Mouse (Mus musculus): ENCODE measurements around the gene Zfp956.

Gene Zfp956

DNA sequence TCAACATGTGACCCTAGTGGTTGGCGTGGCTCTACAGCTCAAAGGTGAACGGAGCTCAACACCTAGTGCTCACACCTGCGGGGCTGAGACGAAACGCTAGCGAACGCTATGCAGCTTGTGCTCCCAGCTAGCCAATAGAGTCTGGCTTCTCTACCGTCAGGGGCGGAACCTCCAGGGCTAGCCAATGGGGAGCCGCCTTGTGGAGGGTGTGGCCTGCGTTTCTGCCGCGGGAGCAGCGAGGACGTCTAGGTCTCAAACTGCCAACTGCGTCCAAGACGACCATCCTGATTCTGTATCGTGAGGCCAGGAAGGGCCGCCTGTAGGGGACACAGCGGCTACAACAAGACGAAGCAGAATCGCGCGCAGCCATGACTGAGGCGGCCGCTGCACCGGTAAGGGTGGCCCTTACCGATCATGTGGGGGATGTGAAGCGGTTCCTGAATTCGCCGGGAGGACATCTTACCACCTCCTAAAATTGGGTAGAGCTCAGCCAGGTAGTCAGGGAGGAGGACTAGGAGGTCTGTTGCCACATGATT, at the start of gene Zfp956:
TSS of gene Zfp956 (plus strand) at position 200 of the 536 bp plus-strand sequence.
- in situ Hi-C loops (cut with MboI) = no loop called here

- in situ Hi-C loops (cut with MboI) = no loop called here
Measured at GRCm38 (mm10) chr6:47903587-47903986, 49.6 kb upstream of the Zfp956 start.

DNA sequence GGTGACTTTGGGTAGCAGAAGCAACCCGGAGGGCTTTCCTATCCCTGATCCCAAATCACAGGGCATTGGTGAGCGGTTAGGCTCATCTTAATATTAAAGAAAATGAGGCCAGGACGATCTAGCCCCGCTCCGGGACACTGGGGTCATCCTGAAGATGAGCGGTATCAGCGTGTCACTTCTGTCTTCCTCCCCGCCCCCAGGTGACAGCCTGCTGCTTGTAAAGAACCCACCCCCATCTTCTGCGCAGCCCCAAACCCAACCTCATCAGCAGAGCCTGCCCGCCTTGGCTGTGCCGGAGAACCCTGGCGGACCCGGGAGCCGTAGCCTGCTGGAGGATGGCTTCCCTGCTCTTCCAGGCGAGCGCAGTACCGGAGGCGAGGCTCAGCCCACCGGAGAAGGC, 48.8 kb upstream of the Zfp956 start:
- in situ Hi-C loops (cut with MboI) = no loop called here

DNA sequence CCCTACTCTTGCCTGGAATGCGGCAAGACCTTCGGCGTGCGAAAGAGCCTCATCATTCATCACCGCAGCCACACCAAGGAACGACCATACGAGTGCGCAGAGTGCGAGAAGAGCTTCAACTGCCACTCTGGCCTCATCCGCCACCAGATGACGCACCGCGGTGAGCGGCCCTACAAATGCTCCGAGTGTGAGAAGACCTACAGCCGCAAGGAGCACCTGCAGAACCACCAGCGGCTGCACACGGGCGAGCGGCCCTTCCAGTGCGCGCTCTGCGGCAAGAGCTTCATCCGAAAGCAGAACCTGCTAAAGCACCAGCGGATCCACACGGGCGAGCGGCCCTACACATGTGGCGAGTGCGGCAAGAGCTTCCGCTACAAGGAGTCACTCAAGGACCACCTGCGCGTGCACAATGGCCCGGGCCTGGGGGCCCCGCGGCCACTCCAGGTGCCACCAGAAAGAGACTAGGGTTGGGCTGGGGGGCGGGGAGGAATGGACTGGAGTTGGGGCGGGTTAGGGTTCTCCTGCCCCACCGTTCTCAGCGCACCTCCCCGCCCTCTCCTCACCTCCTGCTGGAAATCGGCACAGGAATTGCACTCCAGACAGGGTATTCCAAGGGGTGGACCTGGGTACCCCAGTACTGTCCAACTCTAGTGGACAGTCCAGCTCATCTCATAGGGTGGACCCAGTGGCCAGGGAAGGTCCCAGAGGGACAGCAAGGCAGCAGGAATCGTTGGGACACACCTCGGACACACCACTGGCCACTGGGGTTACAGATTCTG, 48.1 kb upstream of the Zfp956 start:
- in situ Hi-C loops (cut with MboI) = no loop called here

GRCm38 (mm10) chr6:47906326-47906725, 46.9 kb upstream of the Zfp956 start:
- in situ Hi-C loops (cut with MboI) = no loop called here

DNA sequence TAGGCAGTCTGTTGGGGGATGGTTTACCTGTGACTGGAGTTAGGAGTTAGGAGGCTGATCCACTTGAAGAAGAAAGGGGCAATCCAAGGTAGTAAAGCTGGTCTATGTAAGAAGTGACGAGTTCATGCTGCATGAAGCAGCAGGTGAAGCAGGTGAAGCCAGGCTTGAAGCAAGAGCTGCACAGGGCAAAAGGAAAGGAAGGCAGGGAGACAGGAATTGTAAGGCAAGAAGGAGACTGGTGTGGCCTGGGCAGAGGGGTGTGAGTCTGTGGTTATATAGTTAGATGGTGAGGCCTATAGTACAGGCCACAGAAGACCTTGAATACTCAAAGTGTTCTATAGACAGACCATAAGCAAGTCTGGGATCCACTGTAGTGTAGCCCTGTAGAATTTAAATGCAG, 44.2 kb upstream of the Zfp956 start:
- in situ Hi-C loops (cut with MboI) = no loop called here

DNA sequence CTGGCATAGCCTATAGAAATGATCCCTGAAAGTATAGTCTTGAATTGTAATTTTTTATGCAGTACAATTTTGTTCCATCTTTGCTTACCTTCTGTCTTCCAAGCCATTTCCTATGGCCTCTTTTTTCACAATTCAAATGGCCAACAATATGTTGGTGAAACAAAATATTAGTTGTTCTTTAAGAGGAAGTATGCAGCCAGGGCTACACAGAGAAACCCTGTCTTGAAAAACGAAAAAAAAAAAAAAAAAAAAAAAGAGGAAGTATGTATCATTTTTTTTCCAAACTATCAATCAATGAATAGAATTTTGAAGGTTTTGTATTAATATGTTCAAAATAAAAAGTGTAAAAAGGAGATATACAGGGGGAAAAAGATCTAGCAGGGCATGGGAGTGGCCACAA, 41.5 kb upstream of the Zfp956 start:
- in situ Hi-C loops (cut with MboI) = no loop called here

DNA sequence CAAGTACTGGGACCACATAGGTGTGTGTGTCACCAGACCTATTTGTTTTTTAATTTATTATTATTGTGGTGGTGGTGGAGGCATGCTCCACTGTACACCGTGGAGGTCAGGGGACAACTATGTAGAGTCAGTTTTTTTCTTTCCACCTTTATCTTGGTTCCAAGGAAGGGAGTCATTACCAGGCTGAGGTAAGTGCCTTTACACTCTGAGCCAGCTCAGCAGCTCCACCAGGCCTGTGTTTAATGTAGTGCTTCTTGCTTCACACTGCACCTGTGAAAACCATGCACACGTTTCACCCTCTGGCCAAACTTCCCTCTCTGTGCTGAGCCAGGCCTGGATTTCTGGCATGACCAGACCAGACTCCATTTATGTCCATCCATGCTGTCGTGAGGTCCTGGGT, 40.2 kb upstream of the Zfp956 start:
- in situ Hi-C loops (cut with MboI) = no loop called here

DNA sequence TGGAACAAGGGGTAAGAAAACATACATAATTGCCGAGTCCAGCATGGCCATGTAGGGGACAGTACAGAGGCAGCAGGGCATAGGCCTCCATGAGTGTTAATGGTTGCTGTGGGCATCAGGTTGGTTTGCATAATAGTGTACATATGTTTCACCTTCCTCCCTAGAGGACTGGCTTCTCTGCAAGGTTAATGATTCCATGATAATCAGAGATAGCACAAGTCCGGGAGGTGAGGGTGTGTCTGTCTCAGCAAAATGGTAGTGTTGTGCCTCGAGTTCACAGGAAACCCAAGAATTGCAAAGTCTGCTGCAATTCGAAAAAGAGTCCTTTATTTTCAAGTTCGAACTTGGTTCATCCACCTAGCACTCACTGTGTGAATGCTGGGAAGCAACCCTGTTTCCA, 36.1 kb upstream of the Zfp956 start:
- in situ Hi-C loops (cut with MboI) = no loop called here

- in situ Hi-C loops (cut with MboI) = no loop called here
Measured at GRCm38 (mm10) chr6:47918768-47919274, 34.4 kb upstream of the Zfp956 start.

- in situ Hi-C loops (cut with MboI) = no loop called here
Measured at GRCm38 (mm10) chr6:47919646-47920446, 33.3 kb upstream of the Zfp956 start.

DNA sequence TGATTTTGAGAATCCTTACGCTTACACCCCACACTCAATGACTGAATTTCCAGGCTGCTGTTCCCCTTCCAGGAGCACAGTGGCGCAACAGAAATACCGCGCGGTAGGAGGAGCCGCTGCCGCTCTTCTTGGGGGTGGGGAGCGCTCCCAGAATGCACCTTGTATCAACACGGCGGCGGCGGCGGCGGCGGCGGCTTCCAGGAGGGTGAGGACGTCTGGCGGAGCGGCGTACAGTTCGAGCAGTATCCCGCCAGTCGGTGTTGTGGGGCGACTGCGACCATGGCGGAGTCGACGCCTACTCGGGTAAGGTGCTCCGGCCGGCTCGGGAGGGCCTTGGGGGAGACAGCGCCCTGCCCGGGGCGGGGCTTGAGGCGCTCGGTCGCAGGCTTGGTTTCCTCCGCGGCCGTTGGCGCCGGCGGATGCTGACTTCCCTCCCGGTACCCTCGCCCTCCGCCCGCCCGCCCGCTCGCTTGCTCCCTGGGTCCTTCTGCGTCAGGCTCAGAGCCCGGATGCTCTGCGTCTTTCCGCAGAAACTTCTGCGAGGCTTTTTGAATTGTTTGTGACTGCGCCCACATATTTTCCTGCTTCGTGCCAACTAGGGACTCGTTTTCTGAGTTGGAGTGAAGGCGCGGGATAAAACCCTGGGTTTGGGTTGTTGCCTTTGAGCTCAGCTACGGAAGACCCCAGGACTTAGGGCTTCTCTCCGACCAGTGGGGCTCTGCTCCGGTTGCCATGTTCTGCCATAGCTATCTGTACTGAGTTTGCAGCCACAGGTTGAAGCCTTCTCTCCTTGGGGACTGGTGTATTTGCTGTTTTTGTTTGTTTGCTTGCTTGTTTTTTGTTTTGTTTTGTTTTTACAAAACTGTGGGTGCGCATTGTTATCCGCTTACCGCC, 32.5 kb upstream of the Zfp956 start, which contains the start of gene Zfp212:
TSS of gene Zfp212 (plus strand) at position 30 of the 894 bp plus-strand sequence.
- in situ Hi-C loops (cut with MboI) = no loop called here

DNA sequence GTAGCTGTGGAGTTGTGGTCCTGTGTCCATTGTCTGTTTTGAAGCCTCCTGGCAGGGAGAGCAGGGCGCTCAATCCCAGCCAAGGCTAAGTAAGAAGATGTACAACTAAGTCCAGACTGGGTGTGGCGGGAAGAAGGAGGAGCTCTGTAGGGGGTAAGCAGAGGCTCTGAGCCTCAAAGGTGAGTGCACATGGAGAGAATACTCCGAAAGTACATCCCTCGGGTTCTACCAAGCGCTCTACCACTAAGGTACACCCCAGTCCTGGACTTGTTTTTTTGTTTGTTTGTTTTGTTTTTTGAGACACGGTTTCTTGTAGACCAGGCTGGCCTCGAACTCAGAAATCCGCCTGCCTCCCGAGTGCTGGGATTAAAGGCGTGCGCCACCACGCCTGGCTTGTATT, 10.7 kb upstream of the Zfp956 start:
- in situ Hi-C loops (cut with MboI) = no loop called here

GRCm38 (mm10) chr6:47943021-47943691, 10.0 kb upstream of the Zfp956 start:
- in situ Hi-C loops (cut with MboI) = no loop called here

DNA sequence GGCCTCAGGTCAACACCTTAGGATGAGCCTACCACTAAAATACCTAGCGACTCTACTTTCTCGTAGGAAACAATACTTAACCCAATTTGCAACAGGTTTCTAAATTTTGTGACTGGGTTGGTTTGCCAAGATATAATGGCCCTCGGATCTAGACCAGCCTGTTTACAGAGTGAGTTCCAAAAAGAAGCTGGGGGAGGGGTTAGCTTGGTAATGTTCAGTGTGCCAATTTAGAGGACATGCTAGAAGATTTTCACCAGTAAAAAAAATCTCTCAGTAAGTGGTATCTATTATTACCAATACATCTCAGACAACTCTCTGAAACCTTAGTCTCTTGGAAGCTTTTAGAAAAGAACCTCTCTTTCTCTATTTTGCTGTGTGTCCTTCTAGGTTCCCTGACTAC, 9.5 kb upstream of the Zfp956 start:
- in situ Hi-C loops (cut with MboI) = no loop called here

- in situ Hi-C loops (cut with MboI) = no loop called here
Measured at GRCm38 (mm10) chr6:47947388-47947787, 5.8 kb upstream of the Zfp956 start.

GRCm38 (mm10) chr6:47954425-47954824, 1.2 kb downstream of the Zfp956 start:
- in situ Hi-C loops (cut with MboI) = no loop called here

GRCm38 (mm10) chr6:47957816-47958215, 4.6 kb downstream of the Zfp956 start:
- in situ Hi-C loops (cut with MboI) = no loop called here

- in situ Hi-C loops (cut with MboI) = no loop called here
Measured at GRCm38 (mm10) chr6:47960685-47961421, 7.7 kb downstream of the Zfp956 start.

GRCm38 (mm10) chr6:47963051-47963450, 9.9 kb downstream of the Zfp956 start:
- in situ Hi-C loops (cut with MboI) = no loop called here

Measured in mature B cell (primary cell).